Comparison of ENCODE assay signal across 11 mouse cellular contexts in genomic region chr7:143620951-143621350, GRCm38 (mm10).
"Had no signal": no experiment of that assay in that cellular context is flagged by ENCODE, and none has a peak within 500 bp of the region (broad histone marks: within the 10 kb centered on the region; RNA-seq: fewer than 3 reads in every experiment).

No protein-coding gene starts in this region.

- DNase-seq: kidney, adult 18-20 months; kidney, adult 9 months; kidney, postnatal 14 days; kidney, postnatal 4 days; liver, embryonic 13.5 days; lung, adult 2 months; lung, postnatal 14 days; retina, postnatal 1 day; thymus, adult 2 months; thymus, postnatal 14 days; thymus, postnatal 4 days had no signal
